Mouse (Mus musculus) G1E (cell line): ENCODE measurements around the gene Hs6st2.

Experiments
- CTCF ChIP-seq: IDR thresholded peaks from 2 replicates; pipeline ENCODE4 v1.5.1; 2012; ENCODE audit warnings: low read depth, low read length, inconsistent platforms, mixed read lengths
- GATA1 ChIP-seq: IDR thresholded peaks from 2 replicates; pipeline ENCODE4 v1.6.1; 2012; ENCODE audit warnings: borderline replicate concordance, low read length, inconsistent platforms, mixed read lengths
- GATA2 ChIP-seq: IDR thresholded peaks from 2 replicates; pipeline ENCODE4 v1.6.1; 2012; ENCODE audit warnings: low read depth, low read length, inconsistent platforms, borderline replicate concordance
- POLR2AphosphoS5 ChIP-seq: IDR thresholded peaks from 2 replicates; pipeline ENCODE4 v1.6.1; 2012; ENCODE audit warnings: low read depth, low read length, inconsistent platforms; ENCODE audit not compliant: insufficient replicate concordance
- TAL1 ChIP-seq: conservative IDR thresholded peaks from 2 replicates; pipeline ENCODE4 v1.6.1; 2012; ENCODE audit warnings: low read depth, low read length, inconsistent platforms, mixed read lengths

- no peak for TF ChIP-seq CTCF
- TF ChIP-seq GATA2 = no peak
- TF ChIP-seq GATA1 = no peak
- no peak for TF ChIP-seq POLR2AphosphoS5
- no peak for TF ChIP-seq TAL1
Measured at GRCm38 (mm10) chrX:51397457-51397856, 284.2 kb downstream of the Hs6st2 start.
